Mouse (Mus musculus) liver, embryonic 14.5 days (tissue): ENCODE data around the gene Cdh16.

Experiments
- CTCF ChIP-seq: IDR thresholded peaks from 2 replicates; pipeline ENCODE4 v1.5.1; 2016; ENCODE audit warnings: antibody characterized with exemption, low read depth, control low read depth
- EP300 ChIP-seq: IDR thresholded peaks from 2 replicates; pipeline ENCODE4 v1.6.1; 2016; ENCODE audit warnings: antibody characterized with exemption, low read depth

DNA sequence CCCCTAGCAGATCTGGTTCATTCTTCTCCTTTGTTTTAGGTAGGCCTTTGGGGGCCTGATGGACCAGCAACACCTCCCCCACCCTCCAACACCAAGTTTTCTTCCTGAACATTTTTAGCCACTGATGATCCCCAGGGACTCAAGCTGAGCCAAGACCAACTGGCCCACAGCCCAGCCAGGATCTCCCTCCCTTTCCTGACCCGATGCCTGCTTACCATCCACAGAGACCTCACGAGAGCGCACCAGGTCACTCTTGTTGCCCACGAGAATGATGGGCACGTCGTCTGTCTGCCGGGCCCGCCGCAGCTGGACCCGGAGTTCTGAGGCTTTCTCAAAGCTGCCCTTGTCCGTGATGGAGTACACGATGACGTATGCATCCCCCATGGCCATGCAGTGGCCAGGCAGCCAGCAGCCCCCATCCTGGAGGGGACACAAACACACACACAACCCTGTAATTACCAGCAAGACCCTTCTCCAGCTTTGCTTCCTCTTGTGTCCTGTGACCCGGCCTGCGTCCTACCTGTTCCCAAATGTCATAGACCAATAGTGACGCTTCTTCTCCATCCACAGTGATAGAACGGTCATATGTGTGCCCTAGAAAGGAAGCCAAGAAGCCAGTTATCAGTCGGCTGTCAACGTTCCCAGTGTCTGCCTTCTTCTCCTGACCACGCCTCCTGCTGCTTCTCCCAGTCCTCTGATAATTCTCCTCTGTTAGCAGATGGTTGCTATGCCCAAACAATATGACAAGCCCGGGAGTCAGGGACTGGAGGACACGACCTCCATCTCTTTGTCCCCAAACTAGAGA, 5.3 kb upstream of the Cdh16 start:
- no peak for TF ChIP-seq CTCF
- TF ChIP-seq EP300 = no peak
